Mouse (Mus musculus): ENCODE measurements around the gene Ubtd1.

Gene Ubtd1

GRCm38 (mm10) chr19:42021681-42022541 is 40.3 kb downstream of the Ubtd1 start:
- no peak for DNase-seq (ENCODE audit: low spot score in 2 of 2)

DNA sequence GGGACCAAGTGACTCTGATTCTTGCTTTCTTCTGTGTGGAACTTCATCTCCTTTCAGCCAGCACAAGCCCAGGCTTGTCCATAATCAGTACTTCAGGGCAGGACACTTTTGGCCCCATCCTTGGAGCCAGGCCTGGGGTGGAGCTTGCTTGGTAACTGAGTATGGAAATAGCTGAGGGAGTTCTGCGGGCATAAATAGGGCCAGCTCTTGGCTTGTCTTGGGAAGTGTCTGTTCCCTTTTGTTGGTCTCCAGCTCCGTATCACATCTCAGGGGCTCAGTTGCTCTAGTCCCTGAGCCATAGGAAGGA is 40.9 kb downstream of the Ubtd1 start:
- no peak for DNase-seq (ENCODE audit: low spot score in 2 of 2)

DNA sequence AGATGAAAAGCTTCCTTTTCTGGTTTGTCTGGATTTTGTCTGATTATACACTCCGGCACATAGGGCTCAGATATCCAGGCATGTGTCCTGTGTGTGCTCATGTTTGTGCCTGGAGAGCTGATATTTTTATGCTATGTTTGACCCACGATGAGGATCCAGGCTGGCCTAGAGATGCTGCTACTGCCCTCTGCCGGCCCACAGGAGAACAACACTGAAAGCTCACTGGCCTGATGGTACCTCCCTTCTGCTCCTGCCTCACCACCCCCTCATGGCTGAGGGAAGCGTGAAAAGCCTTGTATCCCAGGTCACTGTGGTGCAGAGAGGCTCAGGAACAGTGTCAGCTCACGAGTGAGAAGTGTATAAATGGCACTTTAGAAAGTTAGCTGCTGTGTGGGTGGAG is 44.6 kb downstream of the Ubtd1 start:
- DNase-seq (ENCODE audit: low spot score in 2 of 2): peak; percentile 41 to 64

- no peak for DNase-seq (ENCODE audit: low spot score in 2 of 2)
Observed at GRCm38 (mm10) chr19:42031112-42031511, 49.5 kb downstream of the Ubtd1 start.

- DNase-seq (ENCODE audit: low spot score in 2 of 2): no peak
Observed at GRCm38 (mm10) chr19:42033611-42034010, 52.0 kb downstream of the Ubtd1 start.

DNA sequence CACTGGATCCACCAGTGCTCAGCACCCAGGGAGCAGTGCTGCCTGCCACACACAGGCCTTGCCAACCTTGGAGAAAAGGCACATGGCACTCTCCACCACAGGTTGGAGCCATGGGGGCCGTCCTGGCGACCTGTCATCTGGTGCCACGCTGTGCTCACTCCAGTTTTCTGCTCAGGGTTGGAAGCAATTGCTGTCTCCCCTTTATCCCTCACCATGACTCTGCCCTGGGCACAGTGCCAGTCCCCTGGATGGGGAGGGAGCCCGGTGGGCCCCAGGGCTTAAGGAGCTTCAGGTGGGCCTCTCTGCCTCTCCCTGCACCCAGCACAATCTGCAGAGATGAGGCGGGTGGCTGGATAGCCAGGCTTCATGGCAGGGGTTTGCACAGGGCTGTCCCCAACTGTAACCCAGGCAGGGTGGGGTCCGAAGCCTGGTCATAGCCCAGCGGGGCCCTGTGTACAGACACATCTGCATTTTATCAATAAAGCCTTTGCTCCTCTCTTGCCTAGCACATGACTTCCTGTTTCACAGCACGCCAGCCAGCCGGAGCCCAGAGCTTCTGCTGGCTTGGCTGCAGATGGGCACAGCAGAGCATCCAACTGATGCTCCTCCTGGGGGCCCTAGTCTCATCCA is 52.7 kb downstream of the Ubtd1 start:
- no peak for DNase-seq (ENCODE audit: low spot score in 2 of 2)

DNA sequence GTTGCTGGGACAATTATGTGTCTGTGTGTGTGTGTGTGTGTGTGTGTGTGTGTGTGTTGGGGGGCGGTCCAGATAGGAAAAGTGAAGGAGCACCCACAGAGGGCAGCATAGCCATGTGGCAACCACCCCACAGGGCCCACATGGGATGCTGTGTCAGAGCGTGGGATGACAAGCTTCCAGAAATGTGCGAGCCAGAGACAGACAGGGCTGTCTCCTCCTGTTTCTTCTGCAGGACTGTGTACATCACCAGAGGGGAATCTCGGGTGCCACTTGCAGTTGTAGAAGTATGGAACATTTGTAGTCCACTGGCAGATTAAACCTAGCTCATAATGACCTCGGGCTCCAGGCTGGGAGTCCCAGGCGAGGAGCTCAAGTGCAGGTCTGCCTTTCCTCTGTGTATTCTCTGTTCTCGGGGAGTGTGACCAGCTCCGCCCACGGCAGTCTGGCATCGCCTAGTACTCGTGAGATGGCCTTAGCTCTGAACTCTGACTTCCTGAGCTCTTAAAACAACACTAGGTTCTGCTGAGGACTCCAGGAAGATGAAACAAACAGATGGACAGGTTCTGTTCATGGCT is 53.4 kb downstream of the Ubtd1 start:
- DNase-seq (ENCODE audit: low spot score in 2 of 2): no peak

DNA sequence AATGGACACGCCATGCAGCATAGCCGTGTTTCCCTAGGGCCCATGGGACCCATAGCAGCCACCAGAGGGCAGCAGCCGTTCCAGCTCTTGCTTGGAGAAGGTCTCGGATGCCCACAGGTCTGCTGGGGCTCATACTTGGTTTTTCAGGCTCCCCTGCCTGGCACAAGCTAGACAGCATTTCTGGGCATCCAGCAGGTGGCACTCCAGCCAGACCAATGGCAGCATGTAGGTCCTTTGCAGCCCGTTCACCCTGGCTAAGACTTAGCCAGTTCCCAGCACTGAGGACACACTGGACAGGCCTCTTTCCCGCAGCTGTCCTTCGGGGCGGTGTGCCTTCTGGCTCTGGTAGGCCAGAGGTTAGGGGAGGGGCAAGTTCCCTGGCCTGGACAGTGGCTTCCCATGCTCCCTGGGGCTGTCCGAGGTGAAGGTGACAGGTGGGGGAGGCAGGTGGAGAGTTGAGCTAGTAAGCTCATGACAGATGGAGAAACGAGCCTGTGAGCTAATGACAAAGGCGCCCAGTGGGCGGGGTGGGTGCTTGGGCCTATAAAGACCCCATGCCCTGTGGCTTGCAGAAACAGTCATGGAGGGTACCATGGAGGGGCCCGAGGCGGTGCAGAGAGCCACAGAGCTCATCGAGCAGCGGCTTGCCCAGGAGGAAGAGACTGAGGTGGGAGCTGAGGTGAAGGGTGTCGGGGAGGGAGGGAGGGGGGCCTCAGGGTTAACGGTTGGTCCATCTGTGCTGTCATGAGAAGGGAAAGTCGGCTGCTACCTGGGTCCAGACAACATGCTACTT is 54.1 kb downstream of the Ubtd1 start, which contains the start of gene Ankrd2:
Gene Ankrd2 (plus strand): TSS at position 545 of the 793 bp plus-strand sequence.
- DNase-seq (ENCODE audit: low spot score in 2 of 2): peak; percentile 49 to 64

DNA sequence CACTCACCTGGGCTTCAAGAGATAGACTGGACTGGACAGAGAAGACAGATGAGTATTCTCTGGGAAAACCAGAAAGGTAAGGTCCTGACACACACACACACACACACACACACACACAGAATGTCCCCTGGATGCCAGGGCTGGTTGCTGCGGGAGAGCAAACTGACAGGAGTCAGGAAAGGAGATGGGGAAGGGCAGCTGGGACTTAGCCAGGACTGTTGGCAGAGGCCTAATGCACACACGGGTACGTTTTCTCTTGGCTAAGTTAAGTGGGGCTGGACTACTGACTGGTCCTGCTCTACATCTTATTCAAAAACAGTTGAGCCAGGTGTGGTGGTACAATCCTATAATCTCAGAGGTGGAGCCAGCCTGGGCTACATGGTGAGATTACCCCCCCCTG is 54.8 kb downstream of the Ubtd1 start:
- DNase-seq (ENCODE audit: low spot score in 2 of 2): no peak

DNA sequence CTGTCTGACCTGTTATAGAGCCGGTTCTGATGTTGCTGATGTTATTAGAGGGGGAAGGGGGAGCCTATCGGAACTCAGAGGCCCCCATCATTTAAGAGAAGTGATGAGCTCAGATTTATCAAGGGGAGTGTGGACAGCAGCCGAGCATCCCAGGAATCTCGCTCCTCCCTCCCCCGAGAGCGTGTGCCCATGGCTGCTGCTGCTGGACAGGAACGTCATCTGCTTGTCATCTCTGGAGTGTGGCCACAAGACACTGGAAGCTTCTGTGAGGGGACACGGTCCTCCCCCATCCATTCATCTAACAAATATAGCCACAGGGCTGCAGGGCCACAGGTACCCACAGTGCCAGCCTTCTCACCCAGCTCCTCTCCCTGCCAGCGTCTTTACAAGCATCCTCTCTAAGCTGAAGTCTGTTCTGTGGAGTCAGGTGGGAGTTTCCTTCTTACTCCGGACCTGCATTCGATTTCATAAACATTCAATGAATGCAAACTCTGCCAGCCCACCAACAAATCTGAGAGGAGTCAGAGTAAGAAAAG is 55.7 kb downstream of the Ubtd1 start:
- DNase-seq (ENCODE audit: low spot score in 2 of 2): no peak

DNA sequence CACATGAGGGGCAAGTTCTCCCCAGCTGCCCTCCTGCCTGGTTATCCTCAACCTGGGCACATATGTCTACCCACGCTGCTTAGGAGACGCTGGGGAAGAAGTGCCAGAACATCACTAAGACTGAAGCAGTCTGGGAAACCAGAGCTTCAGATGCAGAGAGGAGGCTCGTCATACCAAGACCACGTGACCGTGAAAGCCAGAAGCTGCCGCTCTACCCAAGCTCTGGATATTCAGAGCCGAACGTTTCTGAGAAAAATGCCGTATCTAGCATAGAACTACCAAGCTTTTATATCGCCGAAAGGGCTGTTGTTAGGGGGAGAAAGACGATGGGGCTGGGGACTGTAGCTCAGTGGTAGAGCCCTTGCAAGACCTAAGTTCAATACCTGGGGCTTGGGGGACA is 56.7 kb downstream of the Ubtd1 start:
- no peak for DNase-seq (ENCODE audit: low spot score in 2 of 2)

GRCm38 (mm10) chr19:42043988-42044387 is 62.4 kb downstream of the Ubtd1 start:
- DNase-seq (ENCODE audit: low spot score in 2 of 2): no peak

GRCm38 (mm10) chr19:42045269-42046102 is 63.9 kb downstream of the Ubtd1 start, which contains the start of gene Hoga1:
Gene Hoga1, plus strand, starts transcription at chr19:42045610.
- peak in 1 of 2 experiments; percentile 37 for DNase-seq (ENCODE audit: low spot score in 2 of 2)

DNA sequence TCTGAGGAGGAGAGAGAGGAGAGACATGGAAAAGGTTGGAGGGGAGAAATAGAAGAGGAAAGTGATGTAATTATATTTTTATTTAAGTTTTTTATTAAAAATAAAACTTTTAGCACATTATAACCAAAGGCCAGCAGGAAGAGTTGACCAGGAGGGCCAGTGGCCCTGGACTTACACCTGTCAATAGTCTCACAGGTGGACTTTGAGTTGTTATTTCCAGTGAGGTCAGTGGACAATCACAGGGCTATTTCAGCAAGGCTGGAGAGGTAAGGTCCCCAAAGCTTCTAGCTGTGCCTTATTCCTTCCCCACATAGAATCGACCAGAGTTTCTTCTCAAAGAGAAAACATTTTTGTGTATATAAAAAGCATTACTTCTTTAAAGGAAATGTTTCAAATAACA is 68.7 kb downstream of the Ubtd1 start:
- no peak for DNase-seq (ENCODE audit: low spot score in 2 of 2)

DNA sequence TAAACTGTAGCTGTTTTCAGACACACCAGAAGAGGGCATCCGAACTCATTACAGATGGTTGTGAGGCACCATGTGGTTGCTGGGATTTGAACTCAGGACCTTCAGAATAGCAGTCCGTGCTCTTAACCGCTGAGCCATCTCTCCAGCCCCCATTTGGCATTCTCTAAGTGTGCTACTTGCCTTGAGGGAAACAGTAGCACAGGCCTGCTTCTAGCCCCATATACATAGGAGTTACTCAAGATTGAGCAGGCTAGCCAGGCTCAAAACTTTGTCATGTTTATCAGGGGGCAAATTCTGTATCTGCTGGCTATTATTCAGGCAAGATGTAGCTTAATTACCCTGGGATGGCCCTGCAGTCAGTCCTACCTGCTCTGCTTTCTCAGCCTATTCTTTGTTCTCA is 69.8 kb downstream of the Ubtd1 start:
- DNase-seq (ENCODE audit: low spot score in 2 of 2): no peak

- no peak for DNase-seq (ENCODE audit: low spot score in 2 of 2)
Observed at GRCm38 (mm10) chr19:42051948-42052347, 70.4 kb downstream of the Ubtd1 start, which contains the start of gene 4933411K16Rik. Gene 4933411K16Rik, plus strand, starts transcription at chr19:42052248.

DNA sequence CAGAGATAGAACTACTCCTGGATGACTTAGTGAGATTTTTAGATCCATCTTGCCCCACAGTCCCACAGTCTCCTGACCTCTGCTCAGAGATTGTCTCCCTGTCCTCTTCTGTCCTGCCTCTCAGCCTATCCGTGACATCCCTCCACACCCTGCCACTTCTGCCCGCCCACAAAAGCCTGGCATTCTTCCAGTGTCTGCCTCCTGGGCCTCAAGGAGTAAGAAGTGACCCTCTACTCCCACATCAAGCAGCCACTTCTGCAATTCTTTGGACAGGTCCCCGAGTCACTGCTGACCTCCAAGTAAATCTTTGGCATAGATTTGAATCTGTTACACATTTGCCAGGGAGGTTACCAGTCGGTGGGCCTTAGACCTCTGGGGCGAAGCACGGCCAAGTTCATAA is 72.7 kb downstream of the Ubtd1 start:
- no peak for DNase-seq (ENCODE audit: low spot score in 2 of 2)

DNA sequence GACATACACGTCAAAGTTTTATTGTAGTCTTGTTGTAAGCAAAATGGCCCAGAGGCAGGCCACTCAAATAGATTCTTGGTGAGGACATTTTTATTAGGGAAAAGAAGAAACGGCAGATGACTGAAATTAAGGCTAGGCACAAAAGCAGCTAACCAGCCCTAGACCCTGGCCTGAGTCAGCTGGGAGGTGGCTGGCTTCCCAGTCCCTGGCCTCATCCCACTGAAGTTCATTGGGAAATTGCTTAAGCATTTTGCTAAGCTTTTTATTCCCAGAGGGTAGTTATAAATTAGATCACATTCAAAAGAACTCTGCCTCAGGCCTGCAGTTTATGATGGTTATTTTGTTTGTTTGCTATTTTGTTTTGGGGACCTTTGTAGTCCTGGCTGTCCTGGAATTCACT is 74.3 kb downstream of the Ubtd1 start:
- DNase-seq (ENCODE audit: low spot score in 2 of 2): no peak

GRCm38 (mm10) chr19:42056719-42057409 is 75.3 kb downstream of the Ubtd1 start:
- no peak for DNase-seq (ENCODE audit: low spot score in 2 of 2)

DNA sequence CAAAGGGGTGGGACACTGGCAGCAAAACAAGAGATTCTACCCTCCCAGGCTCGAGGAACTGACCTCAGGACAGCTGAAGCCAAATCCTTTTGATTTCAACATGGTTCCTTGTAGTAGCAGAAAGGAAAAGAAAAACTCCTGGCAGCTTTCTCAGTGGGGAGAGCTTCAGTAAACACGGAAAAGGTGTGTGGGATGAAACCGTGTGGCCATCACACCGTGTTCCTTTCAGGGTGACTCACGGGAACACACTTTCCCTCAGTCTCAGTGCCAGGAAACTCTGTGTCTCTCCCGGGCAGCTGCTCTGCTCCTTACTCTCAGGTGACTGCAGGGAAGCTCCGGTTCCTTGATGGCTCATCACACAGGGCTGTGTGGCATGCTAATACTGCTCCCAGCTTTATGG is 76.9 kb downstream of the Ubtd1 start:
- DNase-seq (ENCODE audit: low spot score in 2 of 2): no peak

Data from spleen, postnatal 14 days (tissue).